Comparison of ENCODE assay signal across 8 mouse cellular contexts in the genomic region with DNA sequence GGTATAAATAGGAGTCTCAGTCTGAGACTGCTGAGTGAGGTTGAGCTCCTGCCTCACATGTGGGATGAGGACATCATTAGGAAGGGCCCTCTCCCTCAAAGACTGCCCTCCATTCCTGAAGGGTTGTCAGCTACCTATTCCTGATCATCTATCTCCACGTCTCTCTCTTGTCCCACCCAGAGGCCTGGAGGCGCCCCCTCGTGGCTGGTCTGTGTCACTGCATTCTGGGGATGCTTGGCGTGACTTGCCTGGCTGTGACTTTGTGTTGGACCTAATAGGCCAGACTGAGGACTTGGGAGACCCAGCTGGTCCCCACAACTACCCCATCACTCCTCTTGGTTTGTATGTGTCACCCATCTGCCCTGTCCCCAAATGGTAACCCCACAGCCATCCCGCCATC. TPM values are rescaled to one million over a fixed set of nuclear protein-coding genes. Genes with fewer than 3 reads are reported as not detected.
DNase-seq lines count a peak whose midpoint lies in the region; ATAC-seq and TF ChIP-seq lines count a peak whose summit lies in the region.

No protein-coding gene starts in this region.

- no peaks in the 10 kb centered on the region for H3K27me3 ChIP-seq in heart, adult 2 months (ENCODE audit: control insufficient read depth, insufficient read depth, low read length)
- peaks cover 50% of the 10 kb centered on the region for H3K27me3 ChIP-seq in heart, embryonic 12.5 days (replicated peaks)
- H3K27me3 ChIP-seq in lung, postnatal 0 days (replicated peaks; ENCODE audit: insufficient read depth, low read length): no peaks in the 10 kb centered on the region

- no peaks in the 10 kb centered on the region for H3K79me2 ChIP-seq in heart, adult 2 months (replicated peaks; ENCODE audit: control insufficient read depth, insufficient read depth, low read length)

- H3K4me3 ChIP-seq in heart, adult 2 months: no peak overlapping the region
- no peak overlapping the region for H3K4me3 ChIP-seq in heart, embryonic 12.5 days
- H3K4me3 ChIP-seq in lung, postnatal 0 days (ENCODE audit: low read depth, low read length): no peak overlapping the region

- TF ChIP-seq EP300 in heart, adult 2 months (IDR thresholded peaks at IDR 0.05; ENCODE audit: insufficient read depth, low read depth, low read length): no peak
- TF ChIP-seq EP300 in lung, postnatal 0 days (IDR thresholded peaks at IDR 0.05): no peak

- no peaks in the 10 kb centered on the region for H3K36me3 ChIP-seq in heart, adult 2 months (ENCODE audit: control insufficient read depth, insufficient read depth, low read length)
- H3K36me3 ChIP-seq in heart, embryonic 12.5 days: no peaks in the 10 kb centered on the region
- no peaks in the 10 kb centered on the region for H3K36me3 ChIP-seq in lung, postnatal 0 days (ENCODE audit: insufficient read depth, low read length)

- no peak overlapping the region for H3K4me2 ChIP-seq in heart, embryonic 12.5 days
- H3K4me2 ChIP-seq in lung, postnatal 0 days (replicated peaks; ENCODE audit: low read depth, low read length): no peak overlapping the region

- intact Hi-C loops in heart, adult 2 months (cut with DNase I): no loop called here

- H3K27ac ChIP-seq in heart, adult 2 months: no peak overlapping the region
- no peak overlapping the region for H3K27ac ChIP-seq in heart, embryonic 12.5 days (ENCODE audit: poor library complexity, severe bottlenecking)
- no peak overlapping the region for H3K27ac ChIP-seq in lung, postnatal 0 days (ENCODE audit: low read length)

- no peaks in the 10 kb centered on the region for H3K9me3 ChIP-seq in heart, embryonic 12.5 days (replicated peaks)
- H3K9me3 ChIP-seq in lung, postnatal 0 days (ENCODE audit: low read length): no peaks in the 10 kb centered on the region

- DNase-seq in heart, adult 2 months: peak in 1 of 2 experiments; percentile 44
- peak; percentile 55 for DNase-seq in A20 (ENCODE audit: low read depth, low spot score)
- DNase-seq in adrenal gland, postnatal 14 days: peak; percentile 69
- no peak for DNase-seq in lung, postnatal 0 days (ENCODE audit: low spot score)
- DNase-seq in gastrocnemius, postnatal 4 days (ENCODE audit: low spot score in 2 of 2): no peak
- no peak for DNase-seq in layer of hippocampus, adult 18-20 months (ENCODE audit: low spot score in 2 of 2)
- no peak for DNase-seq in left cerebral cortex, adult 11 months (ENCODE audit: low spot score)

- no peak overlapping the region for H3K9ac ChIP-seq in heart, adult 2 months (ENCODE audit: low read depth, low read length)
- no peak overlapping the region for H3K9ac ChIP-seq in heart, embryonic 12.5 days
- no peak overlapping the region for H3K9ac ChIP-seq in lung, postnatal 0 days (replicated peaks; ENCODE audit: low read depth)

- TF ChIP-seq POLR2A in heart, adult 2 months (IDR thresholded peaks at IDR 0.05; ENCODE audit: insufficient read depth, low read depth, low read length): no peak

- peak; percentile 81 for TF ChIP-seq CTCF in heart, adult 2 months (IDR thresholded peaks at IDR 0.05)
- TF ChIP-seq CTCF in lung, postnatal 0 days (IDR thresholded peaks at IDR 0.05): peak; percentile 87

- no peaks in the 10 kb centered on the region for H3K4me1 ChIP-seq in heart, adult 2 months (ENCODE audit: control insufficient read depth, insufficient read depth, low read length)
- peaks cover 7% of the 10 kb centered on the region for H3K4me1 ChIP-seq in heart, embryonic 12.5 days (replicated peaks)
- H3K4me1 ChIP-seq in lung, postnatal 0 days (ENCODE audit: insufficient read depth, low read depth, low read length): no peaks in the 10 kb centered on the region

- no peak for ATAC-seq in heart, embryonic 12.5 days (ENCODE audit: insufficient number of reproducible peaks, low FRiP score)
- no peak for ATAC-seq in lung, postnatal 0 days

- WGBS in heart, adult 2 months: 31% methylated on average over 5 of the region's 5 CpGs
- WGBS in heart, embryonic 12.5 days: 25% methylated on average over 5 of the region's 5 CpGs
- WGBS in lung, postnatal 0 days: 28% methylated on average over 5 of the region's 5 CpGs

RNA-seq across cellular contexts. Expression of gene Smim5, which starts 18.8 kb away (rescaled TPM):
- 10 to 100 TPM; 10.2 to 17.8 TPM for total RNA-seq in heart, adult 2 months (2021)
- 21.8 and 32.8 TPM in 2 replicates for polyA plus RNA-seq in heart, adult 2 months (2012; rRNA removed)
- 15.0 and 16.6 TPM in 2 replicates for polyA plus RNA-seq in heart, embryonic 12.5 days (2016; fragmentation: Nextera tagmentation; extraction: Ambion mirVana)
- 0.82 and 1.3 TPM in 2 replicates for total RNA-seq in adrenal gland, postnatal 14 days (2021)
- polyA plus RNA-seq in lung, postnatal 0 days (2015; fragmentation: Nextera tagmentation; extraction: Ambion mirVana): 25.8 and 27.6 TPM in 2 replicates
- 10 to 100 TPM; 14.1 to 17.1 TPM for total RNA-seq in gastrocnemius, postnatal 4 days (2021)
- total RNA-seq in layer of hippocampus, adult 18-20 months (2021): under 1 TPM; 0.46 to 0.74 TPM

RNA-seq across cellular contexts. Expression of gene Myo15b, which starts 22.8 kb away (rescaled TPM):
- total RNA-seq in heart, adult 2 months (2021): under 1 TPM in 1 of 2 experiments, not detected in 1; 0.05 TPM
- polyA plus RNA-seq in heart, adult 2 months (2012; rRNA removed): 0.20 and 0.29 TPM in 2 replicates
- polyA plus RNA-seq in heart, embryonic 12.5 days (2016; fragmentation: Nextera tagmentation; extraction: Ambion mirVana): 0.17 and 0.37 TPM in 2 replicates
- 0.26 TPM in 1 of 2 replicates, not detected in the other for total RNA-seq in adrenal gland, postnatal 14 days (2021)
- polyA plus RNA-seq in lung, postnatal 0 days (2015; fragmentation: Nextera tagmentation; extraction: Ambion mirVana): 0.57 and 0.68 TPM in 2 replicates
- total RNA-seq in gastrocnemius, postnatal 4 days (2021): under 1 TPM; 0.37 to 0.60 TPM
- under 1 TPM; 0.15 to 0.57 TPM for total RNA-seq in layer of hippocampus, adult 18-20 months (2021)

RNA-seq across cellular contexts. Expression of gene Smim6, which starts 30.8 kb away (rescaled TPM):
- not detected for total RNA-seq in heart, adult 2 months (2021)
- 0.29 and 0.35 TPM in 2 replicates for polyA plus RNA-seq in heart, adult 2 months (2012; rRNA removed)
- 0.77 and 1.8 TPM in 2 replicates for polyA plus RNA-seq in heart, embryonic 12.5 days (2016; fragmentation: Nextera tagmentation; extraction: Ambion mirVana)
- total RNA-seq in adrenal gland, postnatal 14 days (2021): not detected in 2 replicates
- 58.1 and 61.5 TPM in 2 replicates for polyA plus RNA-seq in lung, postnatal 0 days (2015; fragmentation: Nextera tagmentation; extraction: Ambion mirVana)
- total RNA-seq in gastrocnemius, postnatal 4 days (2021): under 1 TPM in 1 of 2 experiments, not detected in 1; 0.39 TPM
- total RNA-seq in layer of hippocampus, adult 18-20 months (2021): not detected

RNA-seq across cellular contexts. Expression of gene Sap30bp, which starts 52.1 kb away (rescaled TPM):
- 10 to 100 TPM; 16.4 to 18.1 TPM for total RNA-seq in heart, adult 2 months (2021)
- polyA plus RNA-seq in heart, adult 2 months (2012; rRNA removed): 9.1 and 10.8 TPM in 2 replicates
- 29.4 and 32.2 TPM in 2 replicates for polyA plus RNA-seq in heart, embryonic 12.5 days (2016; fragmentation: Nextera tagmentation; extraction: Ambion mirVana)
- 40.9 and 42.9 TPM in 2 replicates for total RNA-seq in adrenal gland, postnatal 14 days (2021)
- 21.2 and 22.8 TPM in 2 replicates for polyA plus RNA-seq in lung, postnatal 0 days (2015; fragmentation: Nextera tagmentation; extraction: Ambion mirVana)
- total RNA-seq in gastrocnemius, postnatal 4 days (2021): 10 to 100 TPM; 25.1 to 25.7 TPM
- 10 to 100 TPM; 51.3 to 56.7 TPM for total RNA-seq in layer of hippocampus, adult 18-20 months (2021)

RNA-seq across cellular contexts. Expression of gene Recql5, which starts 52.3 kb away (rescaled TPM):
- total RNA-seq in heart, adult 2 months (2021): 1 to 10 TPM; 6.8 to 7.4 TPM
- 10.2 and 12.2 TPM in 2 replicates for polyA plus RNA-seq in heart, adult 2 months (2012; rRNA removed)
- 13.8 and 17.3 TPM in 2 replicates for polyA plus RNA-seq in heart, embryonic 12.5 days (2016; fragmentation: Nextera tagmentation; extraction: Ambion mirVana)
- total RNA-seq in adrenal gland, postnatal 14 days (2021): 18.3 and 22.3 TPM in 2 replicates
- 9.2 and 9.9 TPM in 2 replicates for polyA plus RNA-seq in lung, postnatal 0 days (2015; fragmentation: Nextera tagmentation; extraction: Ambion mirVana)
- 10 to 100 TPM in 1 of 2 experiments, 1 to 10 TPM in 1; 8.6 to 12.9 TPM for total RNA-seq in gastrocnemius, postnatal 4 days (2021)
- total RNA-seq in layer of hippocampus, adult 18-20 months (2021): 10 to 100 TPM; 28.6 to 29.4 TPM

Comparison
In these comparisons a context has a peak if more than half of its experiments do, and no peak if none do; other contexts are left out.
1. DNase-seq: peak in A20 (single experiment) and adrenal gland, postnatal 14 days (single experiment); none in lung, postnatal 0 days (single experiment), gastrocnemius, postnatal 4 days (0 of 2), layer of hippocampus, adult 18-20 months (0 of 2) and left cerebral cortex, adult 11 months (single experiment).